Mouse (Mus musculus) midbrain, embryonic 12.5 days (tissue): ENCODE measurements at regions not wholly inside any gene's neighbourhood (a gene's known extent, or its start where the extent isn't known, plus 50 kb on each side); places are given as distances from the start of the nearest gene placed in this dataset.

ENCODE experiments used
- ATAC-seq: fragments of 200-750 bp; cut with Nextera tagmentation; 2 replicates; pipeline ENCODE4 v1.8.0; 2017; ENCODE audit warnings: low read depth, moderate TSS enrichment, moderate library complexity; ENCODE audit not compliant: low FRiP score
- H3K27ac ChIP-seq: fragments of 300-500 bp; sonication (generic); replicated peaks from 2 replicates; pipeline ENCODE4 v1.5.1; 2016; ENCODE audit warnings: mild to moderate bottlenecking
- H3K27me3 ChIP-seq: fragments of 300-500 bp; sonication (generic); 2 replicates; pipeline ENCODE4 v1.6.1; 2016; ENCODE audit warnings: mild to moderate bottlenecking
- H3K36me3 ChIP-seq: fragments of 300-500 bp; sonication (generic); 2 replicates; pipeline ENCODE4 v1.6.1; 2016
- H3K4me1 ChIP-seq: fragments of 300-500 bp; sonication (generic); 2 replicates; pipeline ENCODE4 v1.6.1; 2016
- H3K4me2 ChIP-seq: fragments of 300-500 bp; sonication (generic); replicated peaks from 2 replicates; pipeline ENCODE4 v1.6.1; 2016; ENCODE audit warnings: mild to moderate bottlenecking, moderate library complexity
- H3K4me3 ChIP-seq: fragments of 300-500 bp; sonication (generic); 2 replicates; pipeline ENCODE4 v1.5.1; 2016; ENCODE audit warnings: mild to moderate bottlenecking
- H3K9ac ChIP-seq: fragments of 300-500 bp; sonication (generic); replicated peaks from 2 replicates; pipeline ENCODE4 v1.6.1; 2016; ENCODE audit warnings: mild to moderate bottlenecking, moderate library complexity
- H3K9me3 ChIP-seq: fragments of 300-500 bp; sonication (generic); 2 replicates; pipeline ENCODE4 v1.6.1; 2016; ENCODE audit warnings: mild to moderate bottlenecking
- WGBS: fragments of 180-500 bp; shearing (Covaris S2); methylation state at CpG from one replicate; pipeline ENCODE4 v1.1.7; 2016; 5-methylcytosine and 5-hydroxymethylcytosine counted together

DNA sequence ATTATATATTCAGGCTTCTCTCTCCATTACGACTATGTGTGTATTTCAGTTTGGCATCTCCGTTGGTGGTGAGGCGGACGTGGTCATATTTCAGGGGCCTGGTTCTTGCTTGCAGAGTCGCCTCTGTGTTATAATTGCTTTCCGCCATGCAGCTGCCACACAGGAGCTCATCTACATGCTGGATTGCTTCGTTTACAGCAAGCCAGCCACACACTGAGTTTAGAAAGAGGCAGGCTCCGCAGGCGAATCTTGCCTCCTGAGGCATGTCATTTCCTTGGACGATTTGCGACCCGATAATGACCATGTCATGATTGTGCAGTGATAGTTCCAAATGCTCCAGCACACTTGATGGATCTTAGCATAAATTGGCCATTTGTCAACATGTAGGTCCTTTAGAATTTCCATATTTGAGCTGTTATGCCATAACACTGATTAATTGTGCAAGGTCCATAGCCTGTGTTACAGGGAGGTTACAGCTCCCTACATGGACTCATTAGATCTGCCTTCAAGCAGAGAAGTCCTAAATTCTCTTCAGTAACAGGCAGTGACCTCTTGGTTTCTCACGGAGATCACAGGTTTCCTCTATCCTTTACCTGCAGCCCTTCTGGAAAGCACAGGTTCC lies 335.9 kb downstream of the Psat1 start:
- Histone ChIP-seq H3K27me3 (peaks cover 16% of the 10 kb centered on the region), H3K27ac (no peak overlapping the region), H3K9ac (no peak overlapping the region), H3K36me3 (no peaks in the 10 kb centered on the region), H3K9me3 (no peaks in the 10 kb centered on the region), H3K4me2 (no peak overlapping the region), H3K4me1 (peaks cover 26% of the 10 kb centered on the region), H3K4me3 (no peak overlapping the region)
- 72% methylated on average over 13 of the region's 13 CpGs for WGBS
- ATAC-seq = no peak

DNA sequence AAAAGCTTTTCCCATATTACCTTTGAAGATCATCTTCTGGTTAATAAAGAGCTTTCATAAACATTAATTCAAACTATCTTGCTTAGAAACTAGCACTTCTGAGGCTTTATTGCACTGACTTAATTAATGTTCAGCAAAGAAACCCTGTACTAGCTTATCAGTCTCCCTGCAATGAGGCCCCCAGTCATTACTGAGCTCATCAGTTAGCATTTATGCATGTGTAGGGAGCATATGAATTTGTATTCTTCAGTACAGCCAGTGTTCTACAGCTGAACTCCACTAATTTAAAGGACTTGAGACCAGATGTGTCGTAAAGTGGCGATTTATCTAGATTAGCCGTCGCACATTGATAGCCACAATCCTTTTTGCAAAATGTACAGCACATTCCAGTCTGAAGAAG lies 340.7 kb downstream of the Psat1 start:
- Histone ChIP-seq H3K27ac (no peak overlapping the region), H3K36me3 (no peaks in the 10 kb centered on the region), H3K9ac (no peak overlapping the region), H3K4me2 (no peak overlapping the region), H3K27me3 (no peaks in the 10 kb centered on the region), H3K4me3 (no peak overlapping the region), H3K4me1 (peaks cover 8% of the 10 kb centered on the region; the same call in 1 of the 2 replicates), H3K9me3 (no peaks in the 10 kb centered on the region)
- 77% methylated on average over 4 of the region's 4 CpGs for WGBS
- ATAC-seq = no peak

DNA sequence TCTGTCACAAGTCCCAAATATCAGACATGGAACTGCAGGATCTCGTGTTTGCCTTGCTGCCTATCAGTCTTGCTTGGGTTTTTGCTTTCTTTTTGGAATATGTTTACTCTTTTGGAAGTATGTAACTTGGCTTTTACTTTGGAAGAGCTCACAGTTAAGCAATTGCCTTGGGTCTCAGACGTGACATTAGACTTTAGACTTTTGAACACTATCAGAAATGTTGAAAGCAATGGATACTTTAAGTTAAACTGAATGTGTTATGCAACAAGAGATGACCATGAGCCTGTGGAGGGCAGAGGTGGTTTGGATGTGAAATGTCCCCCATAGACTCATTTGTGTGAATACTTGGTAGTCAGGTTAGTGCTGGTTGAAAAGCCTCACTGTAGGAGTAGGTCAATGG lies 354.3 kb downstream of the Psat1 start:
- Histone ChIP-seq H3K27me3 (no peaks in the 10 kb centered on the region), H3K4me1 (no peaks in the 10 kb centered on the region), H3K4me3 (no peak overlapping the region), H3K9ac (no peak overlapping the region), H3K27ac (no peak overlapping the region), H3K9me3 (no peaks in the 10 kb centered on the region), H3K4me2 (no peak overlapping the region), H3K36me3 (no peaks in the 10 kb centered on the region)
- WGBS = 83% methylated on average over 2 of the region's 2 CpGs
- no peak for ATAC-seq

DNA sequence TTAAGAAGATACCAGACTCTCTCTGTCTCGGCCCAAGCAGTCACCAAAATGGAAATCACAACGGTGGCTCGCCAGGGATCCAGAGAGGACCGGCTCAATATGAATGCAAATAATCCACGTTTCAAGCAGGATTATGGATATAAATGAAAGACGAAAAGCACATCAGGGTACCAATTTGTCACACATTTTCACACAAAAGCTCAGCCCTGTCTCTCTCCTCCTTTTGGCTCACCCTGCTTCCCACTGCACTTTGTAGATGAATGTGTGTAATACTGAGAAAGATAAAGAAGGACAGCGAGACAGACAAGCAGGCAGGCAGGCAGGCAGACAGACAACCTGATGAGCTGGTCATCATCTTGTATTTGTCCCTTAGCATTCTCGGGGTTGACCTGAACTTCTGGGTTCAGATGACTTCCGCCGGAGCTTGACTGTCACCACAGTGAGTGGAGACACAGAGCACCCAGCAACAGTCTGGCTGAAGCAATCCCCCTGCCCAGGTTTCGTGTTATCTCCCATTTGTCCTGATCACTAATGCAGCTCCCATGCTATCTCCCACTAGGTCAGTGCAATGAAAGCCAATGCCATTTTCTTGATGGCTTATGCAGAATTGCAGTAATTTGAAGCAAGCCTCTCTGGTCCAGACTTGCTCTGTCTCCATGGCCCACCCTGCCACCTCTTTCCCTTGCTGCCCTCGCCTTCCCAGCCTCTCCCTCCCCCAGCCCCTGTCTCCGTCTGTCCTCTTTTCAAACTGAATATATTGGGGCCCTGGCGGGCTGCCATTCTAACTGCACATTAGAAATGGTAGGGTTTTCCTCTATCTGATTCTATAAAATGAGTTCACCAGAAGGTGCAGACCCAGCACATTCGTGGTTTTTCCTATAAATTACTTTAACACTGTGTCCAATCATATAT lies 363.1 kb downstream of the Psat1 start:
- H3K4me1 ChIP-seq = peaks cover 17% of the 10 kb centered on the region; the same call in 1 of the 2 replicates
- no peak overlapping the region for H3K4me3 ChIP-seq
- H3K9me3 ChIP-seq = no peaks in the 10 kb centered on the region
- H3K27me3 ChIP-seq = peaks cover 18% of the 10 kb centered on the region
- 33% methylated on average over 15 of the region's 15 CpGs for WGBS
- no peaks in the 10 kb centered on the region for H3K36me3 ChIP-seq
- H3K9ac ChIP-seq = no peak overlapping the region
- ATAC-seq = peak; percentile 89
- peak overlapping the region; percentile 38 for H3K4me2 ChIP-seq
- peak overlapping the region; percentile 72 for H3K27ac ChIP-seq

DNA sequence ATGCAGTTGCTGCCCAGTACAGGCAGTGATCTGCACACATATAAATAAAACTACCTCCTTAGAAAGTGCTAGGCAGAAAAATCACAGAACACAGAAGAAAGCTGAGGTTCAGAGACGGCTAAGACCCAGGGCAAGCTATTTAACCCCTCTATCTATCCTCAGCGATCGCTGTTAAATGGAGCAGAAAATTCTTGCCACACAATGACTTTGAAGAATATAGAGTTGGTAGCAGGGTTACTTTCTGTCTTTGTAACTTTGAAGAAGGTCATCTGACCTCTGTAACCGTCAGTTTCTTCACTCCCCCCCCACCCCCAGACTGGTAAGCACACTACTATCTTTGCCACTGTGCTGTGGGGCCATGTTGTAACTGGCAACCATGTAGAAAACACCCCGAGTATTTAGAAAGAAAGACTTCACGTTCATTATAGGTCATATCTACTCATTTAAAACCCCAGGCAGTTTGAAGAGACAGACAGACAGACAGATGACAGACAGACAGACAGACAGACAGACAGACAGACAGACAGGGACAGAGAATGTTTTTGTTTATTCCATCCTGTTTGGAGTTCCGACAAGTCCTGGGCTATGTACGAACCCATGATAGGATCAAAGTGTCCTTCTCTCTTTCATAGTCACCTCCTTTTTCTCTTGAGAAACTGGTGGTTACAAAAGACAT lies 363.9 kb downstream of the Psat1 start:
- H3K27ac ChIP-seq = no peak overlapping the region
- peaks cover 18% of the 10 kb centered on the region for H3K27me3 ChIP-seq
- no peaks in the 10 kb centered on the region for H3K36me3 ChIP-seq
- peak overlapping the region; percentile 38 for H3K4me2 ChIP-seq
- no peak overlapping the region for H3K4me3 ChIP-seq
- 30% methylated on average over 8 of the region's 8 CpGs for WGBS
- peaks cover 17% of the 10 kb centered on the region; the same call in 1 of the 2 replicates for H3K4me1 ChIP-seq
- H3K9me3 ChIP-seq = no peaks in the 10 kb centered on the region
- no peak overlapping the region for H3K9ac ChIP-seq
- no peak for ATAC-seq

DNA sequence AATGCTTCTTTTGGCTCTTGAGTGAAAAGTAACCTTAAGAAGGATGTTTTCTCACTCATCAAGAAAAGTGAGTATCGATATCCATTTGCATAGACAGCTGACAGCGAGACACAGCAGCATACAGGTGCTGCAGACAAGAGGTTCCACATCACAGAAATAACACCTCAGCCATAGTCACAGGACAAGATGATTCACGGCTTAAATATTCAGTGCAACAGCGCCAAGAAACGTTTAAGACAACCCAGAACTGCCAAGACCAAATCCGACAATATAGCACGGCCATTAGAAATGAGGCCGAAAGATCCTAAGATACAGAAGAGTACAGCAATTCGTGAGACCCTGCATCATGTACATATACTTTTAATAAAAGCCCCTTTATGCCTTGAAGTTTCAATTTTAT lies 375.9 kb downstream of the Psat1 start:
- 90% methylated on average over 9 of the region's 9 CpGs for WGBS
- ATAC-seq = no peak
- Histone ChIP-seq H3K4me3 (no peak overlapping the region), H3K9ac (no peak overlapping the region), H3K9me3 (no peaks in the 10 kb centered on the region), H3K27ac (no peak overlapping the region), H3K4me1 (no peaks in the 10 kb centered on the region), H3K36me3 (no peaks in the 10 kb centered on the region), H3K27me3 (no peaks in the 10 kb centered on the region), H3K4me2 (no peak overlapping the region)

DNA sequence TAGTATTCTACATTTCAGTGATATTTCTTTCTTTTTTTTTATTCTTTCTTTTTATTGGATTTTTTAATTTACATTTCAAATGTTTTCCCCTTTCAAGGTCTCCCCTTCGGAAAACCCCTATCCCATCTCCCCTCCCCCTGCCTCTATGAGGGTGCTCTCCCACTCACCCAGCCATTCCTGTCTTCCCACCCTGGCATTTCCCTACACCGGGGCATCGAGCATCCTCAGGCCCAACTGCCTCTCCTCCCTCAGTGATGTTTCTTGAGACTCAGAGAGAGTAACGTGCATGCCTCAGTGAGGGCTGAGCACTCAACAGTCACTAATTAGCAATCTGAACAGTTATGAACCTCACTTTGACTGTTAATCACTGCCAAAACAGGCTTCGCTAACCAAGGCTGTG lies 385.6 kb downstream of the Psat1 start:
- no peak overlapping the region for H3K9ac ChIP-seq
- no peak for ATAC-seq
- H3K4me1 ChIP-seq = no peaks in the 10 kb centered on the region
- no peak overlapping the region for H3K4me3 ChIP-seq
- no peaks in the 10 kb centered on the region for H3K36me3 ChIP-seq
- H3K4me2 ChIP-seq = no peak overlapping the region
- 93% methylated on average over 5 of the region's 5 CpGs for WGBS
- H3K27me3 ChIP-seq = no peaks in the 10 kb centered on the region
- no peak overlapping the region for H3K27ac ChIP-seq
- no peaks in the 10 kb centered on the region for H3K9me3 ChIP-seq

DNA sequence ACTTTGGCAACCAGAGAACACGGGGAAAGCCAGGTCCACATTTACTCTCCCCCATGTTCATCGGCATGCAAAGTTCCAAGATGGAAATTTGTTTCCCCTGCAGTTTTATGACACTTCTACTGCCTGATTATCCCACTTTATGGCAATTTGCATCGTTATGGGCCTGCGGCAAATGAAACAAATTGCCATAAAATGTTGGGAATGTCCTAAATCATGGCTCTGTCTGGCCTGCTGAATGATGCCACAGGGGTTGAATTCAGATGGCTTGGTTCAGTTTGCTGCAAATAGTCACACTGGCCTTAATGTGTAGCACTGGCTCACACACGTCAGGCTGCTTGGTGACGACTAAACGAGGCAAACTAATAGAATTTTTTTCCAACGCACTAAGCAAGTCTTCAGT lies 393.2 kb downstream of the Psat1 start:
- H3K4me2 ChIP-seq = no peak overlapping the region
- H3K4me1 ChIP-seq = no peaks in the 10 kb centered on the region
- no peaks in the 10 kb centered on the region for H3K36me3 ChIP-seq
- ATAC-seq = no peak
- H3K9ac ChIP-seq = no peak overlapping the region
- 89% methylated on average over 8 of the region's 8 CpGs for WGBS
- no peaks in the 10 kb centered on the region for H3K9me3 ChIP-seq
- no peak overlapping the region for H3K4me3 ChIP-seq
- no peaks in the 10 kb centered on the region for H3K27me3 ChIP-seq
- H3K27ac ChIP-seq = no peak overlapping the region

DNA sequence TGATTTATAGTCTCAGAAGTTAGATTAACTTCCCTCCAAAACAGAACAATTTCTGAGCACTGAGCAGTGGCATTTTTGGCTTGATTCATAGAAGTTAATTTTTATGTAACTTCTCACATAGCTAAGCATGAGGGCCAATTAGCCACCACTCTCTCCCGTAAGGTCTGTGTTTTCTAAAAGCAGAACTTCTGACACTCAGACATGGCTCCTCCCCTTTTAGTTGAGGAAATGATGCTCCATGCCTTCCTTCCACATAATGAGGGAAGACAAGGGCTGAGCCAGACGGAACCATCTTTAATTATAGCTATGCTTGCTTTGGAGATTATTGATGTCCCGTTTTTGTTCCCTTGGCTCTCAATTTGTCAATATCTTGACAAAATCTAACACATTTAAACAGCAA lies 429.3 kb downstream of the Psat1 start:
- peaks cover 10% of the 10 kb centered on the region for H3K4me1 ChIP-seq
- no peaks in the 10 kb centered on the region for H3K27me3 ChIP-seq
- H3K27ac ChIP-seq = no peak overlapping the region
- no peak overlapping the region for H3K9ac ChIP-seq
- no peak overlapping the region for H3K4me3 ChIP-seq
- no peak overlapping the region for H3K4me2 ChIP-seq
- no peaks in the 10 kb centered on the region for H3K9me3 ChIP-seq
- no peak for ATAC-seq
- WGBS = 80% methylated on average over 3 of the region's 3 CpGs
- H3K36me3 ChIP-seq = no peaks in the 10 kb centered on the region

DNA sequence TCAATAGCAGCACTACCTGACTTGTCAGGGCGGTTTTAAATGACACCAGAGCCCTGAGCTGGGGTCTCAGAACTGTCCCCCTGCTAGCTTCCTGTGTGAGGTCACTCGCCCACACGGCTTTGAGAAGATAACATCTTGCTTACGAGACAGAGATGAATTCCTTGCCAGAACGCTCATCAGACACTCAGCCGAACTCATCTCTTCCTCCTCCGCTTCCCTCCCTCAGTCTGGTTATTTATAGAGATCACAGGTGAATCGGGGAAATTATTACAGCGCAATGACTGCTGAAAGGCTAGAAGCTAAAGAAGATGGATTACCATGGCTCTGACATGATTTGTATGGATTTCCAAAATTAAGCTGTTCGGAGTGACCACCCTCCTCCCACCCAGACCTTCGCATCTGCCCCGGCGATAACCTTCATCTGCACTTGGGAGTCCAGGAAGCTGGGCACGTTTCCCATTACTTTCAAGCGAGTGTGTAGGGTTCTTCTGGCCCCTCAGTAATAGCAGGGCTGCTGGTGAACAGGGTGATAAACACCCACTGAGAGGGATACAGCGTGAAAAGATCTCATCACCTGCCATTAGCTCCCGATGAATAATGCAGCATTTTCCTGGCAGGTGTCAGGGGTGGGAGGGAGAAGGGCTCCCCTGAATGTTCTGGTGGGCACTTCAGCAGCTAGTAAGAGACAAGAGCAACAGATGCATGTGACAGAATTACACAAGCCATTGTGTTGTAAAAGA lies 430.4 kb downstream of the Psat1 start:
- ATAC-seq = peak; percentile 58; the same call in 1 of the 2 replicates
- Histone ChIP-seq H3K4me3 (no peak overlapping the region), H3K27me3 (no peaks in the 10 kb centered on the region), H3K27ac (no peak overlapping the region), H3K9me3 (no peaks in the 10 kb centered on the region), H3K36me3 (no peaks in the 10 kb centered on the region), H3K9ac (no peak overlapping the region), H3K4me2 (no peak overlapping the region), H3K4me1 (peaks cover 10% of the 10 kb centered on the region)
- WGBS = 50% methylated on average over 17 of the region's 17 CpGs

DNA sequence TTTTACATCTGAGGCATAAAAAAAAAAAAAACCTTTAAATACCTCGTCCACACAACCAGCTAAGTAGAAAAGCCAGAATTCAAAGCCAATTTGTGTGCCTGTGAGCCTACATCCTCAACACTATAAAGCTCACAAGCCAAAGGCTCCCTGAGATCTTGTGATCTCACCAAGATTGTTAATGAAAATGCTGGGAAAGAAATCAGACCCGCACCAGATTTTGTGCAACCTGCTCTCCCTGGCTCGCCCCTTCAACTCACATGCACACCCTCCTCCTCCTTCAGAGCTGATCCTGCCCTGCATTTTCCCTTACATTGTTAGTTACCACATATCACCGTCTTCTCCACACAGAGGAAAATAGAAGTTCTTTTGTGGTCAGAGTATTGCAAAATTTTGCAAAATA lies 433.9 kb downstream of the Psat1 start:
- peaks cover 10% of the 10 kb centered on the region for H3K4me1 ChIP-seq
- no peak overlapping the region for H3K9ac ChIP-seq
- no peak overlapping the region for H3K27ac ChIP-seq
- no peaks in the 10 kb centered on the region for H3K27me3 ChIP-seq
- H3K4me2 ChIP-seq = no peak overlapping the region
- H3K4me3 ChIP-seq = no peak overlapping the region
- WGBS = 95% methylated on average over 4 of the region's 4 CpGs
- no peak for ATAC-seq
- no peaks in the 10 kb centered on the region for H3K9me3 ChIP-seq
- H3K36me3 ChIP-seq = no peaks in the 10 kb centered on the region
